Mouse (Mus musculus): ENCODE results near the gene Necap2.
A peak's percentile ranks its signal among the peaks of the same experiment; 100 is the strongest.

Gene Necap2

DNA sequence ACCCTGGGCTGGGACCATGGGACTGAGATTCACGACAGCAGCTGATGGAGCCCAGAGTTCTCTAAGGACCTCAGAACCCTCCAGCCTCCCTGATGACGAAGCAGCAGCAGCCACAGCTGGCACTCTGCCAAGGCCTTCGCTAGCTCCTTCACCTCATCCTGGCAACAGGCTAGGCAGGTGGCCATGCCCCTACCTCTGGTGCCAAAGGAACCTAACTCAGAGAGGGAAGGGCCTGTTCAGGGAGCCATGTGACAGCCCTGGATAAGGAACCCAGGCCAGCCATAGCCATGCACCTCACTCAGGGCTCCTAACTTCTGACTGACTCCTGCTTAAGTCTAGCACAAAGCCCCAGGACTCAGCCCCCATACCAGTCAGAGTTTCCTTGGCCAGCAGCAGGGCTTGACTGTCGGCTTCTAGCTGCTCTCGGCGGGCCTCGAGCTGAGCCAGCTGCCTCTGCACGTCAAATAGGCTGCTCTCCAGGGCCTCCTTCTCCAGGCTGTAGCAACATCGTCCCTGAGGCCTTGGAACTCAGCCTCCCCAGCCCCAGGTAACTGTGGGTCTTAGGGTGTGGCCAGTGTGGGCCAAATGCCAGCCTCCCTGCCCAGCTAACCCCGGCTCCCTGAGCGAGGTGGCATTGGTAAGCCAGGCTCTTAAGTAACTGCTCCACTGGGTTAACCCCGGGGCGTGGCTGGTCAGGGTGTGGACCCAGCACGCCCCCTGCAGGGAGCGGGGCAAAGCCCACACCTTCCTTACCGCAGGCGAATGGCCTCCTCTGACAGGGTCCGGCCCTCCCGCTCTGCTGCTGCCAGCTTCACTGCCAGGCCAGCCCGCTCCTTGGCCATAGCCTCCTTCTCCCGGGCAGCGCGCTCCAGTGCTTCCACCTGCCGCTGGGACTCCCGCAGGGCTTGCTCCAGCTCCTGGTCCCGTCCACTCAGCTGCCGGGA is 44.3 kb downstream of the Necap2 start:
- DNase-seq (ENCODE audit: low read depth, low spot score), result peak; percentile 48

- DNase-seq (ENCODE audit: low read depth, low spot score), result peak; percentile 89
These were observed 46.4 kb downstream of the Necap2 start for GRCm38 (mm10) chr4:141031733-141032132.

- no peak for DNase-seq (ENCODE audit: low read depth, low spot score)
These were observed 47.5 kb downstream of the Necap2 start for GRCm38 (mm10) chr4:141030541-141031206.

- no peak for DNase-seq (ENCODE audit: low read depth, low spot score)
These were observed 53.2 kb downstream of the Necap2 start for GRCm38 (mm10) chr4:141024992-141025391.

DNA sequence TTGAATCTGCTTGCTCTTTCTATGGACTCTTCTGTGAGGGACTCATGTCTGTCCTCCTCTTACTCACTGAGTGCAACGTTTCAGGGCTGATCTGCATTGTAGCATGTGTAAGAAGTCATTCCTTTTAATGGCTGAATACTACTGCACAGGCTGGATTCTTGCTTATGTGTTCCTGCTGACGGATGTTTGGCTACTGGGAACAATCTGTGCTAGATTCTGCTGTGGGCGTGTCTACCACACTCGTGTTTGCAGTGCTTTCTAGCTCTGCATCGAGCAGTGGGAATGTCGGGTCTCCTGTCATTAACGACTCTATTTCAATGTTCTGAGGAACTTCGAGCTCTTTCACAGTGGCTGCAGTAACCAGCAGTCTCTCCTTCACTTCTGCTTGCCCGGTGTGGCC is 54.1 kb downstream of the Necap2 start:
- peak; percentile 67 for DNase-seq (ENCODE audit: low read depth, low spot score)

GRCm38 (mm10) chr4:141021614-141021929 is 56.6 kb downstream of the Necap2 start:
- peak; percentile 61 for DNase-seq (ENCODE audit: low read depth, low spot score)

DNA sequence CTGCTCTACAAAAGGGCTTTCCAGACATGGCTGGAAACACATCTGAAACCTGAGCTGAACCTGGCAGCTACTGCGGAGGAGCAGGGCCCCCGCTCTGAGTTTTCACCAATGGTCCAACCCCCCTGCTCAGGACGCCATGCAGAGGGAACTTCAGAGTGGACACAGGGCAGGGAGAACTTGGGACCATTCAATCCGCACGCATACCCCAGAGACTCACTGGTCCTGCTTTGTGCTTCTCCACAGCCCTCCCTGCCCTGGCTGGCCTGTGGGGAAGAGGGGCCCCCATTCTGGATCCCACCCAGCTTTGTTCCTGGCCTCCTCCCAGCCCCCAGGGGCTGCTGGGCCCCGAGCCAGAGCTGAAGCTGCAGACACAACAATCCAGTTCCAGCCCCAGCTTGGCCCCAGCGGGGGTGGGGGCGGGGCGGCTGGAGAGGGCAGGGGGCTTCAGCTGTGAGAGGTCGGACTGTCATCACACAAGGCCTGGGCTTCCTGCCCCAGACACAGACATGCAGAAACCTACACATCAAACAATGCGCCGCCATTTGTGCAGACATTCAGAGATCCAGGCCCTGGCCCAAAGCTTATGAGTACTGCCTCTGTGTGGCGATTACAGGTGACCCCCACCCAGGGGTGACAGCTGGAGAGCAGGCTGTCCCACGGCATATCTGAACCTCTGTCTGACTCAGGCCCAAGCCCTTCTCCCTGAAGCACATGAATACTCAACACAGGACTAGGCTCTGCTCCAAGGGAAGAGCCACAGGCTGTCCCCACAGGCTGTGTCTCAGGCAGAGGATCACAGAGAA is 57.1 kb downstream of the Necap2 start:
- DNase-seq (ENCODE audit: low read depth, low spot score), result no peak

- no peak for DNase-seq (ENCODE audit: low read depth, low spot score)
These were observed 57.9 kb downstream of the Necap2 start for GRCm38 (mm10) chr4:141020220-141020619.

DNA sequence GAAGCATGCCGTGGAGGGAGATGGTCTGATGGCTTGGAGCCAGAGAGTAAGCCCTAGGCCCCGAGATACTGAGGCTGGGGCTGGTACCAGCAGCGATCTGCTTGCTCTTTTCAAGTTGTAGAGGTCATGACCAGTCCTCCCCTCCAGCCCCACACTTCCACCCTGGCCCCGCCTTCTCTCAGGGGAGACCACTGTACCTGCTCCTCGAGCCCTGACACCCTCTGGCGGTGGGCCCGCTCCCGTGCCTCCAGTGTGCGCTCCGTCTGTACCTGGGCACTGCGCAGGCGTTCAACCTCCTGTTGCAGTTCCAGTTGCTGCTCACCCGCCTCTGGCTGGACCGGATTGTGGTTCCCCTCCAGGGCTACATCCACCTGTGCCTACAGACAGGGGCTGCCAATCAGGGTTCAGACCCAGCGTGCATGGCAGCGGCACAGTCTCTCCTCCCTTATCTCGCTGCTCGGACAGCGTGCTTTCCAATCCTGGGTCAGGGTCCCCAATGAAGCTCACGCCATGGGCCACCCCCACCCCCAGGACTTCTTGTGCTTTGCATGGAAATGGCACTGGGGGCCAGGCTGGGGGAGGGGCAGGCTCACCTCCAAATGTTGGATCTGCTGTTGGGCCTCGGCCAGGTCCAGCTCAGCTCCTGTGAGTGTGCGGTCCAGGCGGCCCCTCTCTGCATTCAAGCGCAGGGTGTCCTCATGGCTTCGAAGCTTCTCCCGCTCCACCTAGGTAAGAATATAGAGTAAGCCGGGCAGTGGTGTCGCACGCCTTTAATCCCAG is 60.3 kb downstream of the Necap2 start:
- DNase-seq (ENCODE audit: low read depth, low spot score), result no peak

All from brain, adult 2 months (tissue).